ENCODE assay signal across 26 mouse cellular contexts in the genomic region with DNA sequence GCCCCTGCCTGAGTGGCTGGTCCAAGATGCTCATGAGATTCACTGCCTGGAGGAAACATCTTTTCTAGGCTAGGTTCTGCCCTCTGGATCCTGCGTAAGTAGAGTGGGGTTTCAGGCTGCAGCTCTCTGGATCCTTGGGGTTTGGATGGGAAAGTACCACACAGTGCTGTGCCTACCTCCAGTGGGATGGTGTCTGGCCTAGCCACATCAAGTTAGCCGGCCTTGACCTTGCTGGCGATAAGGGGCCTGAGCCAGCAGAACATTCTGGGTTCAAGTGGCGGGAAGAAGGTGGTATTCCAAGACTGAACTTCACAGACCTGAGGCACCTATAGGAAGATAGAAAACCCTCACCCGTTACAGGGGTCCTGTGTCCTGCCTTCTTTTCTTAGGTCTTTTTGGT. TPM values are rescaled to one million over a fixed set of nuclear protein-coding genes. Genes with fewer than 3 reads are reported as not detected.
A peak's percentile ranks its signal among the peaks of the same experiment; 100 is the strongest.
DNase-seq lines count a peak whose midpoint lies in the region; ATAC-seq and TF ChIP-seq lines count a peak whose summit lies in the region.
"Had no signal": no experiment of that assay in that cellular context is flagged by ENCODE, and none has a peak within 500 bp of the region (broad histone marks: within the 10 kb centered on the region; RNA-seq: fewer than 3 reads in every experiment).

No protein-coding gene starts in this region.

- DNase-seq in cerebellum, adult 11-12 months: peak; percentile 28
- peak; percentile 92 for DNase-seq in heart, adult 11 months
- no peak for DNase-seq in heart, postnatal 4 days
- no peak for DNase-seq in layer of hippocampus, adult 2 months (ENCODE audit: low spot score in 2 of 2)
- DNase-seq in layer of hippocampus, postnatal 14 days (ENCODE audit: low spot score in 2 of 2): no peak
- no peak for DNase-seq in neural tube, embryonic 10.5 days (ENCODE audit: extremely low spot score, low spot score)
- DNase-seq: adrenal gland, adult 8-10 months; cerebellum, postnatal 14 days; gastrocnemius, postnatal 25 days; heart, adult 2 months; heart, postnatal 36 days; kidney, adult 8-10 months; kidney, postnatal 14 days; layer of hippocampus, postnatal 36 days; lung, adult 18-20 months; lung, postnatal 10 days; thymus, adult 18-20 months; thymus, postnatal 36 days had no signal

- no peak for ATAC-seq in cerebellum, adult (ENCODE audit: insufficient number of reproducible peaks, low FRiP score, low TSS enrichment)
- ATAC-seq in neural tube, embryonic 13.5 days (ENCODE audit: low read depth): no peak
- ATAC-seq: activated CD4-positive, CD25-positive, alpha-beta regulatory T cell, adult 4 months; inflammation-experienced regulatory T-cells, adult 6 months had no signal

- TF ChIP-seq CTCF in layer of hippocampus, adult 2 months (conservative IDR thresholded peaks at IDR 0.05): no peak

- no peak overlapping the region for H3K4me3 ChIP-seq in layer of hippocampus, adult 2 months
- no peak overlapping the region for H3K4me3 ChIP-seq in neural tube, embryonic 13.5 days
- H3K4me3 ChIP-seq: embryonic facial prominence, embryonic 13.5 days; erythroblast, embryonic 14.5 days; heart, adult 2 months; limb, embryonic 13.5 days; liver, embryonic 12.5 days had no signal

- no peaks in the 10 kb centered on the region for H3K9me3 ChIP-seq in neural tube, embryonic 13.5 days
- H3K9me3 ChIP-seq: embryonic facial prominence, embryonic 13.5 days; limb, embryonic 13.5 days; liver, embryonic 12.5 days had no signal

- peak overlapping the region; percentile 99; the same call in 1 of the 2 replicates for H3K27ac ChIP-seq in layer of hippocampus, adult 2 months
- H3K27ac ChIP-seq in neural tube, embryonic 13.5 days (replicated peaks): 0 out of 2 replicates have a peak overlapping the region, but pooled peaks have one; percentile 95
- H3K27ac ChIP-seq: embryonic facial prominence, embryonic 13.5 days; heart, adult 2 months; limb, embryonic 13.5 days; liver, embryonic 12.5 days had no signal

- H3K9ac ChIP-seq in neural tube, embryonic 13.5 days: no peak overlapping the region
- H3K9ac ChIP-seq: embryonic facial prominence, embryonic 13.5 days; limb, embryonic 13.5 days; liver, embryonic 12.5 days had no signal

- 91% methylated on average over 5 of the region's 5 CpGs for WGBS in neural tube, embryonic 13.5 days

- H3K36me3 ChIP-seq in neural tube, embryonic 13.5 days: peaks cover 46% of the 10 kb centered on the region
- H3K36me3 ChIP-seq: liver, embryonic 12.5 days had no signal

- peaks cover 46% of the 10 kb centered on the region for H3K4me1 ChIP-seq in neural tube, embryonic 13.5 days (replicated peaks)

- H3K4me2 ChIP-seq in neural tube, embryonic 13.5 days: no peak overlapping the region
- H3K4me2 ChIP-seq: limb, embryonic 13.5 days had no signal

- H3K27me3 ChIP-seq in neural tube, embryonic 13.5 days: no peaks in the 10 kb centered on the region

RNA-seq across cellular contexts. Expression of gene Ckb, which starts 4.7 kb away (rescaled TPM):
- total RNA-seq in heart, postnatal 4 days (2021): 100 to 1,000 TPM; 165 to 181 TPM
- 1,000 to 10,000 TPM; 1,228 to 1,237 TPM for total RNA-seq in layer of hippocampus, adult 2 months (2021)
- 1,000 to 10,000 TPM; 1,245 to 1,280 TPM for total RNA-seq in layer of hippocampus, postnatal 14 days (2021)
- 1,774 and 1,823 TPM in 2 replicates for polyA plus RNA-seq in neural tube, embryonic 13.5 days (2015; fragmentation: Nextera tagmentation; extraction: Ambion mirVana)

RNA-seq across cellular contexts. Expression of gene Trmt61a, which starts 10.5 kb away (rescaled TPM):
- total RNA-seq in heart, postnatal 4 days (2021): 1 to 10 TPM; 9.4 to 9.8 TPM
- total RNA-seq in layer of hippocampus, adult 2 months (2021): 10 to 100 TPM; 16.7 to 18.0 TPM
- 10 to 100 TPM; 15.6 to 17.5 TPM for total RNA-seq in layer of hippocampus, postnatal 14 days (2021)
- 7.2 and 8.5 TPM in 2 replicates for polyA plus RNA-seq in neural tube, embryonic 13.5 days (2015; fragmentation: Nextera tagmentation; extraction: Ambion mirVana)

RNA-seq across cellular contexts. Expression of gene Bag5, which starts 45.6 kb away (rescaled TPM):
- 10 to 100 TPM; 29.3 to 32.6 TPM for total RNA-seq in heart, postnatal 4 days (2021)
- 10 to 100 TPM; 50.6 to 50.9 TPM for total RNA-seq in layer of hippocampus, adult 2 months (2021)
- total RNA-seq in layer of hippocampus, postnatal 14 days (2021): 10 to 100 TPM; 42.0 to 44.4 TPM
- polyA plus RNA-seq in neural tube, embryonic 13.5 days (2015; fragmentation: Nextera tagmentation; extraction: Ambion mirVana): 57.6 and 66.2 TPM in 2 replicates

RNA-seq across cellular contexts. Expression of gene Apopt1, which starts 45.6 kb away (rescaled TPM):
- 10 to 100 TPM; 40.0 to 42.1 TPM for total RNA-seq in heart, postnatal 4 days (2021)
- 10 to 100 TPM; 35.7 to 36.8 TPM for total RNA-seq in layer of hippocampus, adult 2 months (2021)
- total RNA-seq in layer of hippocampus, postnatal 14 days (2021): 10 to 100 TPM; 38.5 to 40.0 TPM
- 52.0 and 59.1 TPM in 2 replicates for polyA plus RNA-seq in neural tube, embryonic 13.5 days (2015; fragmentation: Nextera tagmentation; extraction: Ambion mirVana)

Comparison
In these comparisons a context has a peak if more than half of its experiments do, and no peak if none do; other contexts are left out.
1. DNase-seq: peak in cerebellum, adult 11-12 months (single experiment) and heart, adult 11 months (single experiment); none in heart, postnatal 4 days (single experiment), layer of hippocampus, adult 2 months (0 of 2), layer of hippocampus, postnatal 14 days (0 of 2) and neural tube, embryonic 10.5 days (single experiment).
2. RNA of gene Ckb, which starts 4.7 kb away (total RNA-seq): 1,245 to 1,280 TPM in layer of hippocampus, postnatal 14 days and 1,228 to 1,237 TPM in layer of hippocampus, adult 2 months; 165 to 181 TPM in heart, postnatal 4 days; every median in the first group is over 4 times any median in the second.